Mouse (Mus musculus): ENCODE results near the gene Rcc2.

The Rcc2 gene

GRCm38 (mm10) chr4:140688044-140688825 is 12.1 kb upstream of the Rcc2 start:
- DNase-seq: no peak

- no peak for DNase-seq
Observed at GRCm38 (mm10) chr4:140688826-140689425, 11.4 kb upstream of the Rcc2 start.

- DNase-seq: no peak
Observed at GRCm38 (mm10) chr4:140689873-140690655, 10.3 kb upstream of the Rcc2 start.

- no peak for DNase-seq
Observed at GRCm38 (mm10) chr4:140691481-140691880, 8.9 kb upstream of the Rcc2 start.

GRCm38 (mm10) chr4:140693513-140693912 is 6.8 kb upstream of the Rcc2 start:
- no peak for DNase-seq

GRCm38 (mm10) chr4:140694551-140695060 is 5.7 kb upstream of the Rcc2 start:
- no peak for DNase-seq

- no peak for DNase-seq
Observed at GRCm38 (mm10) chr4:140695146-140695545, 5.2 kb upstream of the Rcc2 start.

GRCm38 (mm10) chr4:140695675-140696585 is 4.4 kb upstream of the Rcc2 start:
- DNase-seq: no peak

GRCm38 (mm10) chr4:140699441-140700127 is 757 bp upstream of the Rcc2 start:
- DNase-seq: peak; percentile 76

- peak; percentile 84 for DNase-seq
Observed at GRCm38 (mm10) chr4:140701049-140701715, 841 bp downstream of the Rcc2 start.

- no peak for DNase-seq
Observed at GRCm38 (mm10) chr4:140701716-140702561, 1.6 kb downstream of the Rcc2 start.

- peak; percentile 82 for DNase-seq
Observed at GRCm38 (mm10) chr4:140702611-140703327, 2.4 kb downstream of the Rcc2 start.

GRCm38 (mm10) chr4:140703636-140704035 is 3.3 kb downstream of the Rcc2 start:
- no peak for DNase-seq

- peak; percentile 54 for DNase-seq
Observed at GRCm38 (mm10) chr4:140704166-140704565, 3.8 kb downstream of the Rcc2 start.

- DNase-seq: no peak
Observed at GRCm38 (mm10) chr4:140707615-140708014, 7.3 kb downstream of the Rcc2 start.

GRCm38 (mm10) chr4:140708297-140708927 is 8.1 kb downstream of the Rcc2 start:
- no peak for DNase-seq

GRCm38 (mm10) chr4:140709111-140709510 is 8.8 kb downstream of the Rcc2 start:
- no peak for DNase-seq

GRCm38 (mm10) chr4:140709617-140710016 is 9.3 kb downstream of the Rcc2 start:
- DNase-seq: no peak

GRCm38 (mm10) chr4:140710781-140711180 is 10.4 kb downstream of the Rcc2 start:
- no peak for DNase-seq

All from cerebellum, adult 11-12 months (tissue).